Mouse (Mus musculus): ENCODE data around the gene Olfr1264. TPM values are rescaled to one million over a fixed set of nuclear protein-coding genes. Genes with fewer than 3 reads are reported as not detected.

The Olfr1264 gene
- total RNA-seq (2012; rRNA removed) = not detected in 2 replicates

GRCm38 (mm10) chr2:90025477-90025876 lies at the start of gene Olfr1264:
Olfr1264 (minus strand) TSS chr2:90025577.
- DNase-seq (ENCODE audit: low read depth, low spot score) = no peak
- Histone ChIP-seq H3K4me3 (ENCODE audit: insufficient read depth in 1 of 2, low read depth in 1 of 2, low read length in 2 of 2, poor library complexity in 1 of 2, severe bottlenecking in 1 of 2) (no peak within 1 kb of the TSS), H3K27ac (ENCODE audit: insufficient read depth, low read depth, low read length, poor library complexity, severe bottlenecking) (no peak within 1 kb of the TSS), H3K9me3 (ENCODE audit: control insufficient read depth, insufficient read depth, low read depth, low read length) (no peaks in the 10 kb centered on the region), H3K4me1 (ENCODE audit: control insufficient read depth in 2 of 2, insufficient read depth in 2 of 2, low read length in 2 of 2, poor library complexity in 1 of 2) (no peaks in the 10 kb centered on the region), H3K9ac (ENCODE audit: insufficient read depth, low read depth, low read length, poor library complexity, severe bottlenecking) (no peak within 1 kb of the TSS), H3K36me3 (ENCODE audit: control insufficient read depth, insufficient read depth, low read length, poor library complexity, severe bottlenecking) (no peaks in the 10 kb centered on the region)
- TF ChIP-seq CHD2 (IDR thresholded peaks at IDR 0.05; ENCODE audit: low read depth, low read length) (no peak), ZC3H11A (IDR thresholded peaks at IDR 0.05; ENCODE audit: borderline replicate concordance, low read depth, low read length) (no peak), ZNF384 (IDR thresholded peaks at IDR 0.05; ENCODE audit: low read depth, low read length) (no peak), MAFK (IDR thresholded peaks at IDR 0.05; ENCODE audit: insufficient read depth, low read depth, low read length) (no peak), HCFC1 (IDR thresholded peaks at IDR 0.05; ENCODE audit: borderline replicate concordance, insufficient read depth, low read length) (no peak)
- in situ Hi-C loops (cut with MboI; ENCODE audit: low sequenced_read_pairs in 2 of 2, unreplicated experiment in 2 of 2) = no loop called here

GRCm38 (mm10) chr2:90070065-90070464 lies 44.7 kb upstream of the Olfr1264 start:
- TF ChIP-seq MAFK (IDR thresholded peaks at IDR 0.05; ENCODE audit: insufficient read depth, low read depth, low read length) (no peak), ZC3H11A (IDR thresholded peaks at IDR 0.05; ENCODE audit: borderline replicate concordance, low read depth, low read length) (no peak), HCFC1 (IDR thresholded peaks at IDR 0.05; ENCODE audit: borderline replicate concordance, insufficient read depth, low read length) (no peak), ZNF384 (IDR thresholded peaks at IDR 0.05; ENCODE audit: low read depth, low read length) (no peak), CHD2 (IDR thresholded peaks at IDR 0.05; ENCODE audit: low read depth, low read length) (no peak)
- Histone ChIP-seq H3K36me3 (ENCODE audit: control insufficient read depth, insufficient read depth, low read length, poor library complexity, severe bottlenecking) (no peaks in the 10 kb centered on the region), H3K9ac (ENCODE audit: insufficient read depth, low read depth, low read length, poor library complexity, severe bottlenecking) (no peak overlapping the region), H3K4me1 (ENCODE audit: control insufficient read depth in 2 of 2, insufficient read depth in 2 of 2, low read length in 2 of 2, poor library complexity in 1 of 2) (no peaks in the 10 kb centered on the region), H3K27ac (ENCODE audit: insufficient read depth, low read depth, low read length, poor library complexity, severe bottlenecking) (no peak overlapping the region), H3K4me3 (ENCODE audit: insufficient read depth in 1 of 2, low read depth in 1 of 2, low read length in 2 of 2, poor library complexity in 1 of 2, severe bottlenecking in 1 of 2) (no peak overlapping the region), H3K9me3 (ENCODE audit: control insufficient read depth, insufficient read depth, low read depth, low read length) (no peaks in the 10 kb centered on the region)
- in situ Hi-C loops (cut with MboI; ENCODE audit: low sequenced_read_pairs in 2 of 2, unreplicated experiment in 2 of 2) = no loop called here
- no peak for DNase-seq (ENCODE audit: low read depth, low spot score)

GRCm38 (mm10) chr2:90063494-90063893 lies 38.1 kb upstream of the Olfr1264 start, which contains the start of gene Olfr140:
Olfr140 (minus strand) TSS chr2:90063594.
- Histone ChIP-seq H3K4me3 (ENCODE audit: insufficient read depth in 1 of 2, low read depth in 1 of 2, low read length in 2 of 2, poor library complexity in 1 of 2, severe bottlenecking in 1 of 2) (no peak within 1 kb of the TSS), H3K4me1 (ENCODE audit: control insufficient read depth in 2 of 2, insufficient read depth in 2 of 2, low read length in 2 of 2, poor library complexity in 1 of 2) (no peaks in the 10 kb centered on the region), H3K9ac (ENCODE audit: insufficient read depth, low read depth, low read length, poor library complexity, severe bottlenecking) (no peak within 1 kb of the TSS), H3K36me3 (ENCODE audit: control insufficient read depth, insufficient read depth, low read length, poor library complexity, severe bottlenecking) (no peaks in the 10 kb centered on the region), H3K9me3 (ENCODE audit: control insufficient read depth, insufficient read depth, low read depth, low read length) (no peaks in the 10 kb centered on the region), H3K27ac (ENCODE audit: insufficient read depth, low read depth, low read length, poor library complexity, severe bottlenecking) (no peak within 1 kb of the TSS)
- in situ Hi-C loops (cut with MboI; ENCODE audit: low sequenced_read_pairs in 2 of 2, unreplicated experiment in 2 of 2) = no loop called here
- no peak for DNase-seq (ENCODE audit: low read depth, low spot score)
- TF ChIP-seq ZNF384 (IDR thresholded peaks at IDR 0.05; ENCODE audit: low read depth, low read length) (no peak), ZC3H11A (IDR thresholded peaks at IDR 0.05; ENCODE audit: borderline replicate concordance, low read depth, low read length) (no peak), MAFK (IDR thresholded peaks at IDR 0.05; ENCODE audit: insufficient read depth, low read depth, low read length) (no peak), HCFC1 (IDR thresholded peaks at IDR 0.05; ENCODE audit: borderline replicate concordance, insufficient read depth, low read length) (no peak), CHD2 (IDR thresholded peaks at IDR 0.05; ENCODE audit: low read depth, low read length) (no peak)

- Histone ChIP-seq H3K36me3 (ENCODE audit: control insufficient read depth, insufficient read depth, low read length, poor library complexity, severe bottlenecking) (no peaks in the 10 kb centered on the region), H3K27ac (ENCODE audit: insufficient read depth, low read depth, low read length, poor library complexity, severe bottlenecking) (no peak within 1 kb of the TSS), H3K9ac (ENCODE audit: insufficient read depth, low read depth, low read length, poor library complexity, severe bottlenecking) (no peak within 1 kb of the TSS), H3K4me1 (ENCODE audit: control insufficient read depth in 2 of 2, insufficient read depth in 2 of 2, low read length in 2 of 2, poor library complexity in 1 of 2) (no peaks in the 10 kb centered on the region), H3K9me3 (ENCODE audit: control insufficient read depth, insufficient read depth, low read depth, low read length) (no peaks in the 10 kb centered on the region), H3K4me3 (ENCODE audit: insufficient read depth in 1 of 2, low read depth in 1 of 2, low read length in 2 of 2, poor library complexity in 1 of 2, severe bottlenecking in 1 of 2) (no peak within 1 kb of the TSS)
- in situ Hi-C loops (cut with MboI; ENCODE audit: low sequenced_read_pairs in 2 of 2, unreplicated experiment in 2 of 2) = no loop called here
- no peak for DNase-seq (ENCODE audit: low read depth, low spot score)
- TF ChIP-seq MAFK (IDR thresholded peaks at IDR 0.05; ENCODE audit: insufficient read depth, low read depth, low read length) (no peak), ZC3H11A (IDR thresholded peaks at IDR 0.05; ENCODE audit: borderline replicate concordance, low read depth, low read length) (no peak), HCFC1 (IDR thresholded peaks at IDR 0.05; ENCODE audit: borderline replicate concordance, insufficient read depth, low read length) (no peak), ZNF384 (IDR thresholded peaks at IDR 0.05; ENCODE audit: low read depth, low read length) (no peak), CHD2 (IDR thresholded peaks at IDR 0.05; ENCODE audit: low read depth, low read length) (no peak)
Measured at GRCm38 (mm10) chr2:90035037-90035436, 9.7 kb upstream of the Olfr1264 start, which contains the start of gene Olfr1265. Olfr1265 (plus strand) TSS chr2:90035337.

- no peaks in the 10 kb centered on the region for H3K9me3 ChIP-seq (ENCODE audit: control insufficient read depth, insufficient read depth, low read depth, low read length)
- H3K36me3 ChIP-seq (ENCODE audit: control insufficient read depth, insufficient read depth, low read length, poor library complexity, severe bottlenecking) = no peaks in the 10 kb centered on the region
- no peak for DNase-seq (ENCODE audit: low read depth, low spot score)
- in situ Hi-C loops (cut with MboI; ENCODE audit: low sequenced_read_pairs in 2 of 2, unreplicated experiment in 2 of 2) = no loop called here
- no peak within 1 kb of the TSS for H3K27ac ChIP-seq (ENCODE audit: insufficient read depth, low read depth, low read length, poor library complexity, severe bottlenecking)
- no peak within 1 kb of the TSS for H3K4me3 ChIP-seq (ENCODE audit: insufficient read depth in 1 of 2, low read depth in 1 of 2, low read length in 2 of 2, poor library complexity in 1 of 2, severe bottlenecking in 1 of 2)
- no peaks in the 10 kb centered on the region for H3K4me1 ChIP-seq (ENCODE audit: control insufficient read depth in 2 of 2, insufficient read depth in 2 of 2, low read length in 2 of 2, poor library complexity in 1 of 2)
- H3K9ac ChIP-seq (ENCODE audit: insufficient read depth, low read depth, low read length, poor library complexity, severe bottlenecking) = no peak within 1 kb of the TSS
- TF ChIP-seq HCFC1 (IDR thresholded peaks at IDR 0.05; ENCODE audit: borderline replicate concordance, insufficient read depth, low read length) = no peak
- no peak for TF ChIP-seq ZNF384 (IDR thresholded peaks at IDR 0.05; ENCODE audit: low read depth, low read length)
Measured at GRCm38 (mm10) chr2:90011831-90012230, 13.5 kb downstream of the Olfr1264 start, which contains the start of gene Olfr1263. Olfr1263 (plus strand) TSS chr2:90012131.

Data from ES-E14 (cell line).